Comparison of ENCODE assay signal across 8 mouse cellular contexts in genomic region chr14:55560202-55561073, GRCm38 (mm10). TPM values are rescaled to one million over a fixed set of nuclear protein-coding genes. Genes with fewer than 3 reads are reported as not detected.
DNase-seq lines count a peak whose midpoint lies in the region; ATAC-seq and TF ChIP-seq lines count a peak whose summit lies in the region.

Gene A730061H03Rik (minus strand): TSS chr14:55560406.

- H3K36me3 ChIP-seq in forebrain, embryonic 10.5 days (replicated peaks), result peaks cover 23% of the 10 kb centered on the region
- peaks cover 20% of the 10 kb centered on the region for H3K36me3 ChIP-seq in heart, embryonic 15.5 days
- H3K36me3 ChIP-seq in liver, embryonic 14.5 days (replicated peaks; ENCODE audit: control insufficient read depth, insufficient read depth, low read depth), result peaks cover 16% of the 10 kb centered on the region
- peaks cover 3% of the 10 kb centered on the region; the same call in 1 of the 2 replicates for H3K36me3 ChIP-seq in neural tube, embryonic 11.5 days (ENCODE audit: control insufficient read depth, insufficient read depth, low read length)
- peaks cover 11% of the 10 kb centered on the region for H3K36me3 ChIP-seq in stomach, postnatal 0 days (ENCODE audit: control insufficient read depth, insufficient read depth, low read length)

- peaks cover 25% of the 10 kb centered on the region for H3K4me1 ChIP-seq in forebrain, embryonic 10.5 days
- peaks cover 21% of the 10 kb centered on the region for H3K4me1 ChIP-seq in heart, embryonic 15.5 days (replicated peaks)
- peaks cover 28 to 42% of the 10 kb centered on the region in 2 experiments for H3K4me1 ChIP-seq in liver, embryonic 14.5 days (replicated peaks; ENCODE audit: control insufficient read depth in 2 of 2, insufficient read depth in 2 of 2, low read length in 1 of 2)
- peaks cover 5% of the 10 kb centered on the region; the same call in 1 of the 2 replicates for H3K4me1 ChIP-seq in neural tube, embryonic 11.5 days (ENCODE audit: control insufficient read depth, insufficient read depth, low read length)
- H3K4me1 ChIP-seq in stomach, postnatal 0 days (replicated peaks; ENCODE audit: control insufficient read depth, insufficient read depth), result peaks cover 4% of the 10 kb centered on the region; the same call in 1 of the 2 replicates

- H3K27me3 ChIP-seq in forebrain, embryonic 10.5 days (ENCODE audit: poor library complexity, severe bottlenecking), result no peaks in the 10 kb centered on the region
- no peaks in the 10 kb centered on the region for H3K27me3 ChIP-seq in heart, embryonic 15.5 days
- no peaks in the 10 kb centered on the region for H3K27me3 ChIP-seq in liver, embryonic 14.5 days (ENCODE audit: control insufficient read depth, insufficient read depth, low read length)
- H3K27me3 ChIP-seq in neural tube, embryonic 11.5 days (ENCODE audit: control insufficient read depth, insufficient read depth, low read length), result no peaks in the 10 kb centered on the region
- H3K27me3 ChIP-seq in stomach, postnatal 0 days (ENCODE audit: control insufficient read depth, insufficient read depth, low read length), result no peaks in the 10 kb centered on the region

- WGBS in forebrain, embryonic 10.5 days, result under 1% methylated on average over 51 of the region's 51 CpGs
- under 1% methylated on average over 51 of the region's 51 CpGs for WGBS in heart, embryonic 15.5 days
- WGBS in liver, embryonic 14.5 days (ENCODE audit: insufficient replicate concordance), result under 1% methylated on average over 49 of the region's 51 CpGs
- under 1% methylated on average over 51 of the region's 51 CpGs for whole genome bisulfite sequencing in neural tube, embryonic 11.5 days
- WGBS in stomach, postnatal 0 days, result under 1% methylated on average over 51 of the region's 51 CpGs

- no peaks in the 10 kb centered on the region for H3K9me3 ChIP-seq in forebrain, embryonic 10.5 days
- no peaks in the 10 kb centered on the region for H3K9me3 ChIP-seq in heart, embryonic 15.5 days (replicated peaks)
- no peaks in the 10 kb centered on the region for H3K9me3 ChIP-seq in liver, embryonic 14.5 days (ENCODE audit: control insufficient read depth, low read length)
- no peaks in the 10 kb centered on the region for H3K9me3 ChIP-seq in neural tube, embryonic 11.5 days (ENCODE audit: control insufficient read depth, low read length)
- no peaks in the 10 kb centered on the region for H3K9me3 ChIP-seq in stomach, postnatal 0 days (ENCODE audit: control insufficient read depth, low read length)

- TF ChIP-seq EP300 in liver, embryonic 14.5 days (IDR thresholded peaks at IDR 0.05; ENCODE audit: low read depth), result peak; percentile 65
- peak; percentile 73 for TF ChIP-seq EP300 in stomach, postnatal 0 days (optimal IDR thresholded peaks at IDR 0.05)

- peak; percentile 95 for ATAC-seq in heart, embryonic 15.5 days (replicated peaks; ENCODE audit: insufficient number of reproducible peaks, insufficient read depth, low FRiP score, low read depth)
- ATAC-seq in liver, embryonic 14.5 days (ENCODE audit: insufficient read depth), result peak; percentile 88
- ATAC-seq in neural tube, embryonic 11.5 days (ENCODE audit: insufficient read depth, low FRiP score, low TSS enrichment), result peak; percentile 96
- ATAC-seq in stomach, postnatal 0 days (ENCODE audit: low FRiP score, low TSS enrichment), result peak; percentile 93

- H3K4me2 ChIP-seq in heart, embryonic 15.5 days, result peak within 1 kb of the TSS; percentile 66
- H3K4me2 ChIP-seq in liver, embryonic 14.5 days (ENCODE audit: low read depth), result peak within 1 kb of the TSS; percentile 97
- peak within 1 kb of the TSS; percentile 84 for H3K4me2 ChIP-seq in neural tube, embryonic 11.5 days (ENCODE audit: low read depth)
- H3K4me2 ChIP-seq in stomach, postnatal 0 days (replicated peaks; ENCODE audit: low read depth), result peak within 1 kb of the TSS; percentile 65

- H3K4me3 ChIP-seq in forebrain, embryonic 10.5 days, result peak within 1 kb of the TSS; percentile 66
- H3K4me3 ChIP-seq in heart, embryonic 15.5 days, result peak within 1 kb of the TSS; percentile 73
- H3K4me3 ChIP-seq in liver, embryonic 14.5 days (ENCODE audit: insufficient read depth in 1 of 2, low read depth in 2 of 2, low read length in 2 of 2), result peak within 1 kb of the TSS; percentile 83
- peak within 1 kb of the TSS; percentile 42 for H3K4me3 ChIP-seq in neural tube, embryonic 11.5 days (ENCODE audit: low read depth, low read length)
- peak within 1 kb of the TSS; percentile 57 for H3K4me3 ChIP-seq in stomach, postnatal 0 days (ENCODE audit: low read depth, low read length)

- peak within 1 kb of the TSS; percentile 94 for H3K27ac ChIP-seq in forebrain, embryonic 10.5 days
- peak within 1 kb of the TSS; percentile 99 for H3K27ac ChIP-seq in heart, embryonic 15.5 days
- H3K27ac ChIP-seq in liver, embryonic 14.5 days, result peak within 1 kb of the TSS; percentile 94
- peak within 1 kb of the TSS; percentile 89 for H3K27ac ChIP-seq in neural tube, embryonic 11.5 days (ENCODE audit: low read depth, low read length)
- peak within 1 kb of the TSS; percentile 99 for H3K27ac ChIP-seq in stomach, postnatal 0 days (replicated peaks)

- TF ChIP-seq CTCF in liver, embryonic 14.5 days (IDR thresholded peaks at IDR 0.05; ENCODE audit: low read depth), result no peak
- 0 out of 2 replicates have a peak, but pooled peaks have one; percentile 14 for TF ChIP-seq CTCF in stomach, postnatal 0 days (IDR thresholded peaks at IDR 0.05; ENCODE audit: low read depth)

- H3K9ac ChIP-seq in heart, embryonic 15.5 days, result peak within 1 kb of the TSS; percentile 81
- peak within 1 kb of the TSS; percentile 98 for H3K9ac ChIP-seq in liver, embryonic 14.5 days (replicated peaks)
- peak within 1 kb of the TSS; percentile 58 for H3K9ac ChIP-seq in neural tube, embryonic 11.5 days (ENCODE audit: low read length)
- peak within 1 kb of the TSS; percentile 82 for H3K9ac ChIP-seq in stomach, postnatal 0 days (ENCODE audit: low read length)

- peak; percentile 96 to 98 for DNase-seq in CD8-positive naive resting alpha-beta T cell, adult 2 months (ENCODE audit: low read depth in 2 of 2, low spot score in 2 of 2)
- peak; percentile 99 for DNase-seq in c-Kit-positive CD71-negative TER-119-negative erythroid progenitor cells, embryonic 14.5 days (ENCODE audit: low read depth)
- DNase-seq in forebrain, embryonic 10.5 days (ENCODE audit: extremely low spot score, low spot score), result peak; percentile 98
- DNase-seq in kidney, postnatal 25 days, result peak; percentile 99 to 100
- DNase-seq in liver, embryonic 14.5 days (ENCODE audit: low read depth in 3 of 3, low spot score in 3 of 3), result peak; percentile 99
- DNase-seq in neural tube, embryonic 11.5 days (ENCODE audit: low spot score), result peak; percentile 97
- peak; percentile 99 for DNase-seq in stomach, postnatal 0 days (ENCODE audit: low spot score)

RNA-seq across cellular contexts. Expression of gene A730061H03Rik, which starts in this region (rescaled TPM):
- polyA plus RNA-seq in forebrain, embryonic 10.5 days (2016; fragmentation: Nextera tagmentation; extraction: Ambion mirVana), result not detected in 2 replicates
- 0.82 TPM in 1 of 2 replicates, not detected in the other for polyA plus RNA-seq in heart, embryonic 15.5 days (2015; fragmentation: Nextera tagmentation; extraction: Ambion mirVana)
- 0.95 and 1.3 TPM in 2 replicates for polyA plus RNA-seq in liver, embryonic 14.5 days (2012; rRNA removed)
- polyA plus RNA-seq in liver, embryonic 14.5 days (2014; fragmentation: Nextera tagmentation; extraction: Ambion mirVana), result 1.8 and 2.1 TPM in 2 replicates
- 0.80 TPM in 1 of 2 replicates, not detected in the other for polyA plus RNA-seq in neural tube, embryonic 11.5 days (2014; fragmentation: Nextera tagmentation; extraction: Ambion mirVana)
- 0.57 and 0.93 TPM in 2 replicates for polyA plus RNA-seq in stomach, postnatal 0 days (2015; fragmentation: Nextera tagmentation; extraction: Ambion mirVana)

Comparison
In these comparisons a context has a peak if more than half of its experiments do, and no peak if none do; other contexts are left out.
1. Peak in every context shown above with its lines: DNase-seq, ATAC-seq, H3K4me3 ChIP-seq and H3K27ac ChIP-seq.
2. Peak in DNase-seq, H3K4me3 ChIP-seq and H3K27ac ChIP-seq in forebrain, embryonic 10.5 days; RNA of the gene not detected or under 1 TPM.
3. Peak in ATAC-seq, H3K4me3 ChIP-seq, H3K27ac ChIP-seq, H3K9ac ChIP-seq and H3K4me2 ChIP-seq in heart, embryonic 15.5 days; RNA of the gene not detected or under 1 TPM.
4. Peak in DNase-seq, ATAC-seq, H3K4me3 ChIP-seq, H3K27ac ChIP-seq, H3K9ac ChIP-seq and H3K4me2 ChIP-seq in neural tube, embryonic 11.5 days; RNA of the gene not detected or under 1 TPM.
5. Peak in DNase-seq, ATAC-seq, H3K4me3 ChIP-seq, H3K27ac ChIP-seq, H3K9ac ChIP-seq and H3K4me2 ChIP-seq in stomach, postnatal 0 days; RNA of the gene not detected or under 1 TPM.